Mouse (Mus musculus): ENCODE results near the gene Cyp2c29.
"Not testable (repeated sequence)": the region's sequence is repeated elsewhere in the genome, so short reads cannot be mapped to it uniquely, and the experiment has no call there.

The Cyp2c29 gene

DNA sequence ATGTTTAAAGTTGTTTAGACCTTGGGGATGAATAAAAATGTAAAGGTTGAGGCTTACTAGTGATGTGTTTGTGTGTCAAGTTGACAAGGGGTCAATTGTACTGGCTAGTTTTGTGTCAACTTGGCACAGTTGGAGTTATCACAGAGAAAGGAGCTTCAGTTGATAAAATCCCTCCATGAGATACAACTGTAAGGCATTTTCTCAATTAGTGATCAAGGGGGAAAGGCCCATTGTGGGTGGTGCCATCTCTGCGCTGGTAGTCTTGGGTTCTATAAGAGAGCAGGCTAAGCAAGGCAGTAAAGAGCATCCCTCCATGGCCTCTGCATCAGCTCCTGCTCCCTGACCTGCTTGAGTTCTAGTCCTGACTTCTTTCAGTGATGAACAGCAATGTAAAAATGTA lies at the start of gene Cyp2c29:
TSS of gene Cyp2c29 (plus strand) at position 301 of the 400 bp plus-strand sequence.
- in situ Hi-C loops (cut with MboI, MseI) = not testable (repeated sequence)

DNA sequence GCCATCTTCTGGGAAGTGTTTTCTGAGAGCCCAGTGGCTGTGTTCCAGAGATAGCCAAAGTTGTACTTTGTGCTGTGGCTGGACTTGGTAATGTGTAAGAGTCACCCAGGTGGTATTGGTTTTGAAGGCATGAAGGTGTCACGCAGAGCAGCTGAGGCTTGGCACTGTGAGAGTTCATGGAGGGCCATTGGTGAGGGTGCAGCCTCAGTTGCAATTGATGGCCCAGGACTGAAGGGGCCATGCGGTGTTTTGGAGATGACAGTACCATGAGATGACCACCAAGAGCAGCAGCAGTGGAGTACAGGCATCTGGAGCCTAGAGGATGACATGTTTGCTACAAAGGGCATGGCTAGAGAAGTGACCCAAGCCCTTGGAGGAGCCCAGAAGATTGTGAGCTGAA lies 2.2 kb upstream of the Cyp2c29 start:
- in situ Hi-C loops (cut with MboI, MseI) = not testable (repeated sequence)

DNA sequence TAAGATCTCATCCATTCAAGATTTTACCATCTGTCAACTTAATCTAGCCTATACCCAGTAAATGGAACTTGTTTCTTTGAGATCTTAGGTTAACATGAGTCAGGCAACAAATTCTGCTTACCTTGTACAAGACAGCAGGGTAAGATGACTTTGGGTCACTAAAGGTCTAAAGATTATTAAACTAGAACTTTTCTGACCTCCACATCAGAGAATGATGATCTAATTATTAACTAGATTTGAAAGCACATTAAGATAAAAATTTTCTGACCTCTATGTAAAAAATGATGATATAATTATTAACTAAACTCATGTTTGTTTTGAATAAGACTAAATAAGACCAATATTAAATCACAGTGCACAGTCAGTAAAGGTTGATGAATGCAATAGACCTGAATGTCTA lies 13.6 kb downstream of the Cyp2c29 start:
- in situ Hi-C loops (cut with MboI, MseI) = no loop called here

DNA sequence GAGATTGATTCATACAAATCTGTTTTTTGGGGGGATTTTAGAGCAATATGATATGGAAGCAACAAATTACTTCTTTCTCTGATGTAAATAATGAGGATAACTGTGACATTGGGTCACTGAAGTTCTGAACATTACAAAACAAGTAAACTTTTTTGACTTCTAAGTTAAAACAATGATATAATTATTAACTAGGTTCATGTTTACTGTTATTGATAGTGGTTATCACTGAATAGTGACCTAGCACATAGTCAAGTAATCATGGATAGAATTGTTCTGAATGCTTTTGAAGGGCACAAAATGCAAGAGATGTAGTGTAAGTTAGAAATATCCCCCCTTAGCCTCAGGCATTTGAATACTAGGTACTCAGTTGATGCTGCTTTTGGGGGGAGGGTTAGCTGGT lies 16.4 kb downstream of the Cyp2c29 start:
- in situ Hi-C loops (cut with MboI, MseI) = no loop called here

DNA sequence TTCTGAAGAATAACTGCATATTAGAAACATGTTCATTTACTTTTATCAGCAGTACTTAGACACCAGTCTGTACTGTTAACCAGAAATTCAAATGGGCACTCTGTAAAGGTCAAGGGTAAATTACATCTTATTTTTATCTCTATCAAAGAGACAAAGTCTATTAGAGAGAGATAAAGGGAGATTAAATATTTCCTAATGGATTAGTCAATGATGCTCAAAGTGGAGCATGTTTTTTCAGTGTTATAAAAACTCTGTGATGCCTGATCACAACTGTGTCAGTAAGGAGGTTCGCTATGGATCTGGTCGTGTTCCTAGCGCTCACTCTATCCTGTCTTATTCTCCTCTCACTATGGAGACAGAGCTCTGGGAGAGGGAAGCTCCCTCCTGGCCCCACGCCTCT lies 17.6 kb downstream of the Cyp2c29 start:
- in situ Hi-C loops (cut with MboI, MseI) = no loop called here

DNA sequence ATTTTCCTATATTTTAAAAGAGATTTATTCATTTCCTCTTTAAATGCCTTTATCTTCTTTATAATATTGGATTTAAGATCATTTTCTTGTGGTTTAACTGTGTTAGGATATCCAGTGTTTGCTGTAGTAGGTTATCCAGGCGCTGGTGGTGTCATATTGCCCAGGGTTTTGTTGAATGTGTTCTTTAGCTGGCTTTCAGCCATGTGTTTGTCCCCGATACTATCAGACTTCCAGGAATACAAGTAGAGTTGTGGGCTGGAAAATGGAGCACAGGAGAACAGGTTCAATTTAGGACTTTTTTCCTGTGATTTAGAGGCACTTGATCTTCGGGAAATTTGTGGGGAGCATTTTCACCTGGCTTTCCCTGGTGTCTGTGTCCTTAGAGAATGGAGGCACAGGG lies 19.8 kb downstream of the Cyp2c29 start:
- in situ Hi-C loops (cut with MboI, MseI) = no loop called here

Measured in T-helper 2 cell (primary cell).